Mouse (Mus musculus): ENCODE measurements around the gene Pgm2l1. TPM values are rescaled to one million over a fixed set of nuclear protein-coding genes. Genes with fewer than 3 reads are reported as not detected.

The Pgm2l1 gene
- total and polyA plus RNA-seq, 2 experiments from 2014 or later: 30.3 to 135 TPM

DNA sequence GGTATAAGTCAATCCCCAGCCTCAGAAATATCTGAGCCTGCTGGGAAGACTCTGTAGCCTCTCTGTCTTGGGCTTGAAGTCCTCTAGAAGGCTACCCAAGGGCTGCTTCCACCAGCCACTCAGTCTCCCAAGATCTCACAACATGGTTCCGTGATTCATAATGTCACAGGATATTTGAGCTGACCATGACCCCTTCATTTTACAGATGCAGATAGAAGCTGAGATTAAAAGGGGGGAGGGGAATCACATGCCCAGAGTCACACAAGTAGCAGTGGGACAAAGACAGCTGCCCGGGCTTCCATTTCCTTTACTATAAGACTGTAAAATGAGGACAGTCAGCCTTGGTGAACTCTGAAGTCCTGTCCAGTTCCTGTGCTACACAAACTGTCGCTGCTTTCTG, 45.6 kb upstream of the Pgm2l1 start:
- no peak overlapping the region for H3K27ac ChIP-seq (ENCODE audit: low read depth, low read length)
- no peak overlapping the region for H3K9ac ChIP-seq
- WGBS: 75% methylated on average over 3 of the region's 3 CpGs
- H3K4me3 ChIP-seq (ENCODE audit: low read depth, low read length): no peak overlapping the region
- DNase-seq: no peak
- peaks cover 18% of the 10 kb centered on the region for H3K27me3 ChIP-seq (ENCODE audit: insufficient read depth, low read length)
- H3K4me1 ChIP-seq (ENCODE audit: insufficient read depth): 0 out of 2 replicates have a peak, but pooled peaks cover 5% of the 10 kb centered on the region
- ATAC-seq: no peak
- H3K9me3 ChIP-seq (ENCODE audit: low read length): no peaks in the 10 kb centered on the region
- H3K4me2 ChIP-seq (ENCODE audit: low read depth): no peak overlapping the region
- TF ChIP-seq CTCF (IDR thresholded peaks at IDR 0.05; ENCODE audit: low read depth): no peak
- H3K36me3 ChIP-seq (ENCODE audit: insufficient read depth): no peaks in the 10 kb centered on the region

GRCm38 (mm10) chr7:100182388-100182787, 44.8 kb upstream of the Pgm2l1 start:
- H3K9ac ChIP-seq: no peak overlapping the region
- TF ChIP-seq CTCF (IDR thresholded peaks at IDR 0.05; ENCODE audit: low read depth): no peak
- H3K4me3 ChIP-seq (ENCODE audit: low read depth, low read length): no peak overlapping the region
- DNase-seq (no peak), ATAC-seq (no peak)
- peaks cover 18% of the 10 kb centered on the region for H3K27me3 ChIP-seq (ENCODE audit: insufficient read depth, low read length)
- no peak overlapping the region for H3K27ac ChIP-seq (ENCODE audit: low read depth, low read length)
- H3K4me1 ChIP-seq (ENCODE audit: insufficient read depth): 0 out of 2 replicates have a peak, but pooled peaks cover 5% of the 10 kb centered on the region
- no peak overlapping the region for H3K4me2 ChIP-seq (ENCODE audit: low read depth)
- 79% methylated on average over 3 of the region's 3 CpGs for WGBS
- no peaks in the 10 kb centered on the region for H3K36me3 ChIP-seq (ENCODE audit: insufficient read depth)
- H3K9me3 ChIP-seq (ENCODE audit: low read length): no peaks in the 10 kb centered on the region

GRCm38 (mm10) chr7:100187601-100188000, 39.6 kb upstream of the Pgm2l1 start:
- TF ChIP-seq CTCF (IDR thresholded peaks at IDR 0.05; ENCODE audit: low read depth): peak; percentile 87
- peak; percentile 16; the same call in 1 of the 2 replicates for ATAC-seq

DNA sequence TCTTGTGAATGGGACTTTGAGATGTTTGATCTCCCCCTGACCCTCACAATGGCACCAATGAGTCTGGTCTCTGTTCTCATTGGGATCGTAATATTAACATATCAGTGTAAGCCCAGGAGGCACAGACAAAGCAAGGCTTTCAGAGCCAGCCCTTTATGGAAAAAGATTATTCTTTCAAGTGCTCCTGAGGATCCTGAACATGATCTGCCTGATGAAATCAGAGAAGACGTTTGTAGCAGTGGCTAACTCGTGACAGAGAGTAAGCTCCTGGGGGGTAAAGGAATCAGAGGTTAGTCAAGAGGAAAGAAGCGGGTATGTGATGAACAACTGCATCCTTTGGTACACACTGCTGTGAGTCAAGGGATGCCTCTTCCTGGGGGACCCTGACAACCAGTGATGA, 37.0 kb upstream of the Pgm2l1 start:
- Histone ChIP-seq H3K4me3 (ENCODE audit: low read depth, low read length) (no peak overlapping the region), H3K9me3 (ENCODE audit: low read length) (no peaks in the 10 kb centered on the region), H3K4me1 (ENCODE audit: insufficient read depth) (no peaks in the 10 kb centered on the region), H3K36me3 (ENCODE audit: insufficient read depth) (no peaks in the 10 kb centered on the region), H3K27ac (ENCODE audit: low read depth, low read length) (no peak overlapping the region), H3K9ac (no peak overlapping the region), H3K27me3 (ENCODE audit: insufficient read depth, low read length) (0 out of 2 replicates have a peak, but pooled peaks cover 4% of the 10 kb centered on the region), H3K4me2 (ENCODE audit: low read depth) (no peak overlapping the region)
- no peak for TF ChIP-seq CTCF (IDR thresholded peaks at IDR 0.05; ENCODE audit: low read depth)
- 32% methylated on average over 4 of the region's 4 CpGs for WGBS
- DNase-seq: no peak
- ATAC-seq: no peak

More at GRCm38 (mm10) chr7:100187601-100188000, 39.6 kb upstream of the Pgm2l1 start:
- Histone ChIP-seq H3K9ac (no peak overlapping the region), H3K9me3 (ENCODE audit: low read length) (no peaks in the 10 kb centered on the region), H3K27me3 (ENCODE audit: insufficient read depth, low read length) (0 out of 2 replicates have a peak, but pooled peaks cover 4% of the 10 kb centered on the region), H3K4me2 (ENCODE audit: low read depth) (no peak overlapping the region), H3K27ac (ENCODE audit: low read depth, low read length) (no peak overlapping the region), H3K36me3 (ENCODE audit: insufficient read depth) (no peaks in the 10 kb centered on the region), H3K4me3 (ENCODE audit: low read depth, low read length) (no peak overlapping the region), H3K4me1 (ENCODE audit: insufficient read depth) (no peaks in the 10 kb centered on the region)
- peak; percentile 66 for DNase-seq
- WGBS: 26% methylated on average over 7 of the region's 7 CpGs

DNA sequence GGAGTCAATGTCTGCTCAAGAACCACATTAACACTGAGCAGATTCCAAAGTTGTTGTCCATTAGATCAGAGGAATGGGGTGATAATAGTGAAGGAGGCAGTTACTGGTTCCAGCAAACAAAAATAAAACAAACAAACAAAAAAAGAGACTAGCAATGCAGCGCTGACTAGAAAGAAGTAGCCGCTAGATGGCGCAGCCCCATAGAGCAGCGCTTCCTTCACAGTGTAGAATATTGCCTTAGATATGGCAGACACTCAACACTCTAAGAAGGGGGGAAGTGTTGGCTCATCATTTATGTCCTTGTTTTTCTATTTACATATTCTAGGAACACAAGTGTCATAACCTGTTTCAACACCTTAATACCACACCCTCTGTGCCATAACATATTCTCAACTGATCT, 36.4 kb upstream of the Pgm2l1 start:
- Histone ChIP-seq H3K4me3 (ENCODE audit: low read depth, low read length) (no peak overlapping the region), H3K36me3 (ENCODE audit: insufficient read depth) (no peaks in the 10 kb centered on the region), H3K27me3 (ENCODE audit: insufficient read depth, low read length) (0 out of 2 replicates have a peak, but pooled peaks cover 4% of the 10 kb centered on the region), H3K4me1 (ENCODE audit: insufficient read depth) (no peaks in the 10 kb centered on the region), H3K9ac (no peak overlapping the region), H3K4me2 (ENCODE audit: low read depth) (no peak overlapping the region), H3K9me3 (ENCODE audit: low read length) (no peaks in the 10 kb centered on the region), H3K27ac (ENCODE audit: low read depth, low read length) (no peak overlapping the region)
- DNase-seq: peak; percentile 76
- WGBS: 2% methylated on average over 4 of the region's 4 CpGs
- peak; percentile 83 for TF ChIP-seq CTCF (IDR thresholded peaks at IDR 0.05; ENCODE audit: low read depth)
- peak; percentile 85 for ATAC-seq

DNA sequence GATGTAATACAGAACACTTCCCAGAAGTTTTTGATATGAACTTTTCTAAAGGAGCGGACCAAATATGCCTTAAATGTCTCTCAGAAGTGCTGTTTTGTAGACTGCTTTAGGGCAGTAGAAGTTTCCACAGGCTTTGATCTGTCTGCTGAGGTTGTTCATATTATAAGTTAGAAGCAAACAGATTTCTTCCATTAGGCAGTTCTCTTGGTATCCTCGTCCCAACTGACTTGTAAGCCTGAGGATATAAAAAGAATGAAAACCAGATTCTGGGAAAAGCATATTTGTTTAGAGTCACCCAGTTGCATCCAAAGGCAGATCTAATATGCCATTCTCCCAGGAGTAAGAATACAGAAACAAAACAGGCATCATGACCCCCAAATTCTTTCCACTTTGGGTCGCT, 26.0 kb upstream of the Pgm2l1 start:
- Histone ChIP-seq H3K27ac (ENCODE audit: low read depth, low read length) (no peak overlapping the region), H3K4me1 (ENCODE audit: insufficient read depth) (no peaks in the 10 kb centered on the region), H3K9ac (no peak overlapping the region), H3K4me3 (ENCODE audit: low read depth, low read length) (no peak overlapping the region), H3K4me2 (ENCODE audit: low read depth) (no peak overlapping the region), H3K27me3 (ENCODE audit: insufficient read depth, low read length) (no peaks in the 10 kb centered on the region), H3K36me3 (ENCODE audit: insufficient read depth) (no peaks in the 10 kb centered on the region), H3K9me3 (ENCODE audit: low read length) (no peaks in the 10 kb centered on the region)
- DNase-seq: no peak
- 87% methylated on average over 3 of the region's 3 CpGs for WGBS
- ATAC-seq: no peak
- TF ChIP-seq CTCF (IDR thresholded peaks at IDR 0.05; ENCODE audit: low read depth): no peak

DNA sequence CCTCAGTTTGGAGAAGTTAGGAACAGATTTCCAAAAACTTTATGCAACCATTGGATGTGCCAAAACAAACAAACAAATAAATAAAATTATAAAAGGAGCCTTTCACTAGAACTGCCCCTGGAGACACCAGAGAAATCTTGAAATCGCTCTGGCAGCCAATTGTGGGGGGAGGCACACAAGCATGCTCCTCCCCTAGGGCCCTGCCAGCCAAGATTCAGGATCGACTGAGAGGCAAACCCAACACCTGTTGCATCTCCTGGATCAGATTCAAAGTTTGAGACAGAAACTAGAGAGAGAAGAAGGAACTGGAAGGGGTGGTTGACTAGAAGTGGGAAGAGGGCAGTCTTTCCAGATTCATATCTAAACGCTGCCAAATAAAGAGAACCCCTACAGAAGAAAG, 23.6 kb upstream of the Pgm2l1 start:
- Histone ChIP-seq H3K27me3 (ENCODE audit: insufficient read depth, low read length) (no peaks in the 10 kb centered on the region), H3K4me3 (ENCODE audit: low read depth, low read length) (no peak overlapping the region), H3K4me2 (ENCODE audit: low read depth) (no peak overlapping the region), H3K9ac (no peak overlapping the region), H3K36me3 (ENCODE audit: insufficient read depth) (no peaks in the 10 kb centered on the region), H3K4me1 (ENCODE audit: insufficient read depth) (no peaks in the 10 kb centered on the region), H3K27ac (ENCODE audit: low read depth, low read length) (no peak overlapping the region), H3K9me3 (ENCODE audit: low read length) (no peaks in the 10 kb centered on the region)
- 59% methylated on average over 3 of the region's 3 CpGs for WGBS
- DNase-seq (no peak), ATAC-seq (no peak)
- no peak for TF ChIP-seq CTCF (IDR thresholded peaks at IDR 0.05; ENCODE audit: low read depth)

Data from forebrain, postnatal 0 days (tissue).